Mouse (Mus musculus): ENCODE data around the gene Fasn.
"Not testable (repeated sequence)": the region's sequence is repeated elsewhere in the genome, so short reads cannot be mapped to it uniquely, and the experiment has no call there.

Gene Fasn

GRCm38 (mm10) chr11:120795756-120796613, 28.4 kb downstream of the Fasn start, which contains the start of gene Dus1l:
Dus1l (minus strand) TSS chr11:120796403.
- DNase-seq = peak; percentile 94 to 97

- no peak for DNase-seq
These were observed 31.7 kb downstream of the Fasn start for GRCm38 (mm10) chr11:120792652-120793051.

GRCm38 (mm10) chr11:120789810-120790209, 34.5 kb downstream of the Fasn start:
- no peak for DNase-seq

- DNase-seq = no peak
These were observed 35.0 kb downstream of the Fasn start for GRCm38 (mm10) chr11:120789355-120789754.

- DNase-seq = peak; percentile 55 to 57
These were observed 35.9 kb downstream of the Fasn start for GRCm38 (mm10) chr11:120788460-120788859.

GRCm38 (mm10) chr11:120785145-120785544, 39.2 kb downstream of the Fasn start:
- DNase-seq = no peak

- DNase-seq = peak; percentile 74 to 82
These were observed 40.1 kb downstream of the Fasn start, which contains the start of the genes Rfng and Gps1 for GRCm38 (mm10) chr11:120784064-120784791. Rfng (minus strand) TSS chr11:120784207. Gps1 (plus strand) TSS chr11:120784272.

- no peak for DNase-seq
These were observed 40.8 kb downstream of the Fasn start for GRCm38 (mm10) chr11:120783426-120784063.

GRCm38 (mm10) chr11:120781361-120781760, 43.0 kb downstream of the Fasn start:
- not testable (repeated sequence) for DNase-seq

- DNase-seq = no peak
These were observed 44.5 kb downstream of the Fasn start for GRCm38 (mm10) chr11:120779876-120780275.

- no peak for DNase-seq
These were observed 47.2 kb downstream of the Fasn start for GRCm38 (mm10) chr11:120777123-120777522.

- DNase-seq = peak; percentile 87 to 95
These were observed 48.4 kb downstream of the Fasn start for GRCm38 (mm10) chr11:120775774-120776469.

GRCm38 (mm10) chr11:120773463-120774190, 50.7 kb downstream of the Fasn start:
- no peak for DNase-seq

GRCm38 (mm10) chr11:120772749-120773148, 51.6 kb downstream of the Fasn start:
- no peak for DNase-seq

- DNase-seq = no peak
These were observed 56.1 kb downstream of the Fasn start for GRCm38 (mm10) chr11:120768206-120768605.

GRCm38 (mm10) chr11:120767023-120767422, 57.3 kb downstream of the Fasn start:
- not testable (repeated sequence) for DNase-seq

- not testable (repeated sequence) for DNase-seq
These were observed 61.0 kb downstream of the Fasn start for GRCm38 (mm10) chr11:120763121-120763999.

GRCm38 (mm10) chr11:120762672-120763041, 61.7 kb downstream of the Fasn start, which contains the start of gene Hmga1b:
Hmga1b (plus strand) TSS chr11:120762794.
- not testable (repeated sequence) for DNase-seq

- no peak for DNase-seq
These were observed 62.3 kb downstream of the Fasn start for GRCm38 (mm10) chr11:120761811-120762671.

GRCm38 (mm10) chr11:120760236-120760635, 64.1 kb downstream of the Fasn start:
- DNase-seq = no peak
